Mouse (Mus musculus) heart, embryonic 12.5 days (tissue): ENCODE data around the gene Arpc1a. TPM values are rescaled to one million over a fixed set of nuclear protein-coding genes. Genes with fewer than 3 reads are reported as not detected.
"Not testable (repeated sequence)": the region's sequence is repeated elsewhere in the genome, so short reads cannot be mapped to it uniquely, and the experiment has no call there.

Experiments
- ATAC-seq: fragments of 200-750 bp; cut with Nextera tagmentation; 2 replicates; pipeline ENCODE4 v1.8.0; 2017; ENCODE audit warnings: moderate TSS enrichment, moderate library complexity; ENCODE audit not compliant: insufficient number of reproducible peaks, low FRiP score
- H3K27ac ChIP-seq: fragments of 300-500 bp; sonication (generic); 2 replicates; pipeline ENCODE4 v1.5.1; 2016; ENCODE audit warnings: mild to moderate bottlenecking, moderate library complexity; ENCODE audit not compliant: poor library complexity, severe bottlenecking
- H3K27me3 ChIP-seq: fragments of 300-500 bp; sonication (generic); replicated peaks from 2 replicates; pipeline ENCODE4 v1.6.1; 2016; ENCODE audit warnings: mild to moderate bottlenecking, moderate library complexity
- H3K36me3 ChIP-seq: fragments of 300-500 bp; sonication (generic); 2 replicates; pipeline ENCODE4 v1.6.1; 2016; ENCODE audit warnings: mild to moderate bottlenecking, moderate library complexity
- H3K4me1 ChIP-seq: fragments of 300-500 bp; sonication (generic); replicated peaks from 2 replicates; pipeline ENCODE4 v1.6.1; 2016; ENCODE audit warnings: mild to moderate bottlenecking
- H3K4me2 ChIP-seq: fragments of 300-500 bp; sonication (generic); 2 replicates; pipeline ENCODE4 v1.6.1; 2016; ENCODE audit warnings: mild to moderate bottlenecking, moderate library complexity
- H3K4me3 ChIP-seq: fragments of 300-500 bp; sonication (generic); 2 replicates; pipeline ENCODE4 v1.5.1; 2016; ENCODE audit warnings: mild to moderate bottlenecking
- H3K9ac ChIP-seq: fragments of 300-500 bp; sonication (generic); 2 replicates; pipeline ENCODE4 v1.6.1; 2016; ENCODE audit warnings: mild to moderate bottlenecking, moderate library complexity
- H3K9me3 ChIP-seq: fragments of 300-500 bp; sonication (generic); replicated peaks from 2 replicates; pipeline ENCODE4 v1.6.1; 2016; ENCODE audit warnings: mild to moderate bottlenecking, moderate library complexity
- WGBS: fragments of 180-500 bp; shearing (Covaris S2); methylation state at CpG from one replicate; pipeline ENCODE4 v1.1.7; 2016; 5-methylcytosine and 5-hydroxymethylcytosine counted together
- polyA plus RNA-seq: library from polyadenylated mRNA; unstranded; fragments of >200 nt; fragmentation: Nextera tagmentation; extraction: Ambion mirVana; gene quantifications from 2 replicates; pipeline ENCODE4 v1.2.1, GENCODE M21; 2016

Gene Arpc1a
- polyA plus RNA-seq, 1 experiment from 2014 or later, result 105 TPM

- H3K9me3 ChIP-seq, result no peaks in the 10 kb centered on the region; the same call in 1 of the 2 replicates
- H3K27me3 ChIP-seq, result no peaks in the 10 kb centered on the region
- H3K4me3 ChIP-seq, result no peak overlapping the region
- no peak overlapping the region for H3K9ac ChIP-seq
- 54% methylated on average over 3 of the region's 3 CpGs for WGBS
- no peak overlapping the region for H3K4me2 ChIP-seq
- H3K36me3 ChIP-seq, result no peaks in the 10 kb centered on the region
- H3K27ac ChIP-seq, result no peak overlapping the region
- no peak for ATAC-seq
- H3K4me1 ChIP-seq, result no peaks in the 10 kb centered on the region
Measured at GRCm38 (mm10) chr5:145075081-145075480, 8.5 kb upstream of the Arpc1a start.

DNA sequence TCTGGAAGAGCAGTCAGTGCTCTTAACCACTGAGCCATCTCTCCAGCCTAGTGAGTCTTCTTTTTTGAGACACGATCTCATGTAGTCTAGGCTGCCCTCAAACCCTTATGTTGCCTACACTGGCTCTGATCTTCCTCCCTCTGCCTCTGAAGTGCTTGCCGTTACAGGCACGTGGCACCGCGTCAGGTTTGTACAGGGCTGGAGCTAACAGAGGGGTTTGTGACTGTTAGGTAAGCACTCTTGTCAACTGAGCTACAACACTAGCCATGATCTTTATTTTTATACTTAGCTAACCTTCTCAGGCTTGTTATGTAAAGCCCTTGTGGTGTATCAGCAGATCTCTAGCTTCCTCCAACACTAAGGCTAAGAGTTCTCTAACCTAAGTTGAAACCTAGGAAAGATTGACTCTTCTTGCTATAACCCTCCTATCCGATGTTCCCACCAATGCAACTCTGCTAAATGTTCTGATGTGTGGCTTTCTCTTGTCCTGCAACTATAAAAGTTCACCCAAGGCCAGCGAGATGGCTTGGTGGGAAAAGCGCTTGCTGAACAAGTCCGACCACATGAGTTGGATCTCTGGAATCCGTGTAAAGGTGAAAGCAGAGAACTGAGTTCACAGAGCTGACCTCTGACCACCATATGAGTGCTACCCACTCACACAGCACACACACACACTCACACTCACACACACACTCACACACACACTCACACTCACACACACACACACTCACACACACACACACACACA is 1.6 kb upstream of the Arpc1a start:
- no peak overlapping the region for H3K4me3 ChIP-seq
- H3K27me3 ChIP-seq, result no peaks in the 10 kb centered on the region
- peaks cover 3% of the 10 kb centered on the region; the same call in 1 of the 2 replicates for H3K9me3 ChIP-seq
- WGBS, result 89% methylated on average over 10 of the region's 10 CpGs
- no peak for ATAC-seq
- no peak overlapping the region for H3K4me2 ChIP-seq
- H3K36me3 ChIP-seq, result peaks cover 7% of the 10 kb centered on the region
- no peak overlapping the region for H3K27ac ChIP-seq
- H3K9ac ChIP-seq, result no peak overlapping the region
- H3K4me1 ChIP-seq, result peaks cover 11% of the 10 kb centered on the region

- peak overlapping the region; percentile 86 for H3K4me3 ChIP-seq
- ATAC-seq, H3K9me3 ChIP-seq, H3K27me3 ChIP-seq: not testable (repeated sequence)
- WGBS, result 44% methylated on average over 6 of the region's 6 CpGs
- H3K9ac ChIP-seq, result peak overlapping the region; percentile 90
- peak overlapping the region; percentile 94 for H3K4me2 ChIP-seq
- peaks cover 11% of the 10 kb centered on the region for H3K36me3 ChIP-seq
- 0 out of 2 replicates have a peak overlapping the region, but pooled peaks have one; percentile 36 for H3K27ac ChIP-seq
- H3K4me1 ChIP-seq, result peaks cover 11% of the 10 kb centered on the region
Measured at GRCm38 (mm10) chr5:145083201-145083600, 429 bp upstream of the Arpc1a start.

GRCm38 (mm10) chr5:145084822-145085221 is 1.2 kb downstream of the Arpc1a start:
- no peak for ATAC-seq
- 59% methylated on average over 2 of the region's 2 CpGs for WGBS
- H3K4me2 ChIP-seq, result peak overlapping the region; percentile 94
- H3K27me3 ChIP-seq, result no peaks in the 10 kb centered on the region
- H3K4me1 ChIP-seq, result peaks cover 11% of the 10 kb centered on the region
- H3K27ac ChIP-seq, result no peak overlapping the region
- peaks cover 18% of the 10 kb centered on the region for H3K36me3 ChIP-seq
- H3K9me3 ChIP-seq, result peaks cover 3% of the 10 kb centered on the region; the same call in 1 of the 2 replicates
- H3K9ac ChIP-seq, result peak overlapping the region; percentile 90
- peak overlapping the region; percentile 86 for H3K4me3 ChIP-seq

DNA sequence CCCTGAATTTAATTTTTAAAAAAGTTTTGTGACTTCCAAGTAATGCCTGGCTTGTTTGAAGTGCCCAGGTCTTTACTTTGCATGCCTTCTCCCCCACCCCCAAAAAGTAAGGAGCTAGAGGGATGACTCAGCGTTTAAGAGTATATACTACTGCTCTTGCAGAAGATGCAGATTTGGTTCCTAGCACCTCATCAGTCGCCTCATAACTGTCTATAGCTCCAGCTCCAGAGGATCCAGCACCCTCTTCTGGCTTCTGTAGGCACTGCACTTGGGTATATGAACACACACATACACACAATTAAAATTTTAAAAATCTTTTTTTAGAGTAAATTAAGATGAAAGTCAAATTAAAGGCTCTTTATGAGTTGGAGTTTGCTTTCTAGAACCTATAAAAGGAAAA is 4.6 kb downstream of the Arpc1a start:
- H3K4me3 ChIP-seq, result no peak overlapping the region
- no peaks in the 10 kb centered on the region for H3K27me3 ChIP-seq
- no peak for ATAC-seq
- peaks cover 40% of the 10 kb centered on the region for H3K36me3 ChIP-seq
- H3K4me2 ChIP-seq, result no peak overlapping the region
- H3K4me1 ChIP-seq, result peaks cover 11% of the 10 kb centered on the region
- no peak overlapping the region for H3K27ac ChIP-seq
- no peaks in the 10 kb centered on the region for H3K9me3 ChIP-seq
- WGBS, result 95% methylated on average over 2 of the region's 2 CpGs
- no peak overlapping the region for H3K9ac ChIP-seq

- Histone ChIP-seq H3K36me3 (peaks cover 54% of the 10 kb centered on the region), H3K27ac (no peak overlapping the region), H3K27me3 (no peaks in the 10 kb centered on the region), H3K4me1 (peaks cover 4% of the 10 kb centered on the region), H3K9me3 (no peaks in the 10 kb centered on the region), H3K9ac (no peak overlapping the region), H3K4me2 (no peak overlapping the region), H3K4me3 (no peak overlapping the region)
- WGBS, result 77% methylated on average over 3 of the region's 3 CpGs
- ATAC-seq, result no peak
Measured at GRCm38 (mm10) chr5:145089878-145090277, 6.2 kb downstream of the Arpc1a start.

GRCm38 (mm10) chr5:145096195-145096594 is 12.6 kb downstream of the Arpc1a start:
- Histone ChIP-seq H3K9ac (no peak overlapping the region), H3K27ac (no peak overlapping the region), H3K4me1 (no peaks in the 10 kb centered on the region), H3K4me3 (no peak overlapping the region), H3K36me3 (peaks cover 90% of the 10 kb centered on the region), H3K4me2 (no peak overlapping the region), H3K27me3 (no peaks in the 10 kb centered on the region), H3K9me3 (no peaks in the 10 kb centered on the region)
- 79% methylated on average over 4 of the region's 4 CpGs for WGBS
- no peak for ATAC-seq

GRCm38 (mm10) chr5:145098340-145098821 is 14.8 kb downstream of the Arpc1a start:
- 89% methylated on average over 10 of the region's 10 CpGs for whole genome bisulfite sequencing
- Histone ChIP-seq H3K4me1 (no peaks in the 10 kb centered on the region), H3K36me3 (peaks cover 91% of the 10 kb centered on the region), H3K4me3 (no peak overlapping the region), H3K27me3 (no peaks in the 10 kb centered on the region), H3K27ac (no peak overlapping the region), H3K4me2 (no peak overlapping the region), H3K9me3 (no peaks in the 10 kb centered on the region; the same call in 1 of the 2 replicates), H3K9ac (no peak overlapping the region)
- ATAC-seq, result no peak

- no peak for ATAC-seq
- peaks cover 94% of the 10 kb centered on the region for H3K36me3 ChIP-seq
- 96% methylated on average over 9 of the region's 9 CpGs for WGBS
- no peaks in the 10 kb centered on the region; the same call in 1 of the 2 replicates for H3K9me3 ChIP-seq
- no peaks in the 10 kb centered on the region for H3K27me3 ChIP-seq
- H3K9ac ChIP-seq, result no peak overlapping the region
- H3K27ac ChIP-seq, result no peak overlapping the region
- H3K4me1 ChIP-seq, result no peaks in the 10 kb centered on the region
- H3K4me2 ChIP-seq, result no peak overlapping the region
- no peak overlapping the region for H3K4me3 ChIP-seq
Measured at GRCm38 (mm10) chr5:145100960-145101359, 17.3 kb downstream of the Arpc1a start.

DNA sequence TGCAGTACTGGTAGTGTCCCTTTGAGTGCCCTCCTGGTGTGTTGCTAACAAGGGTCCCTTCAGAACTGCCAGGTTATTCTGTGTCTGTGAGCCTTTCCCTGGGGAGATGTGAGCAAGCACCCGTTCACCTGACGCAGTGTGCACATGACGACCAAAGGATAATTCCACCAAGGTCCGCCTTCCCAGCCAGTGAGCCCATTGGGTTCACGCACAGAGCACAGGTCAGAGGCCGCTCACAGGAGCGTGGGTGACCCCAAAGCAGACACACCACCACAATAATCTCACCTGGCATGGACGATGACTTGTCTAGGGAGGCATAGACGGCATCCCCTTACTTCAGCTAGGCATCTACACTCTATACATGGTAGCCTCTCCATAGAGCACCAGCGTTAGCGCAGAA is 17.8 kb downstream of the Arpc1a start:
- not testable (repeated sequence) for H3K27ac ChIP-seq, H3K4me2 ChIP-seq, H3K4me3 ChIP-seq, H3K27me3 ChIP-seq, H3K9me3 ChIP-seq, H3K4me1 ChIP-seq, ATAC-seq, H3K9ac ChIP-seq
- 96% methylated on average over 11 of the region's 11 CpGs for WGBS
- H3K36me3 ChIP-seq, result peaks cover 94% of the 10 kb centered on the region

DNA sequence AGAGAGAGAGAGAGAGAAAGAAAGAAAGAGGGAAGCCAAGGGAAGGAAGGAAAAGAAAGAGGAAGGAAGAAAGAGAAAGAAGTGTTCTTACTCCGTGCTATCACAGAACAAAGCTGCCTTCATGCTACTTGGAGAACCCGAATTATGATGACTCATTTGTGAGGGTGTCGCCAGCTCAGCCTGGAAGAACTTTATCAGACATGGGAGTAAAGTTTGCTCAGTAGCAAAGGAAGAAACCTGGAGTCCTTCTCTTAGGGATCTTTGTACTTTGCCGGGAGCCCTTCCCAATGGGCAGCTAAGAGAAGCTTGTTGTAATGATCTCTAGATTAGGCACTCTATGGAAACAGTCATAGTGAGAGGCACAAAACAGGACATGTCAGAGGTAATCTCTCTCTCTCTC is 19.1 kb downstream of the Arpc1a start:
- ATAC-seq, result no peak
- 69% methylated on average over 4 of the region's 4 CpGs for WGBS
- H3K9me3 ChIP-seq, result no peaks in the 10 kb centered on the region; the same call in 1 of the 2 replicates
- peaks cover 95% of the 10 kb centered on the region for H3K36me3 ChIP-seq
- H3K27ac ChIP-seq, result no peak overlapping the region
- no peak overlapping the region for H3K4me3 ChIP-seq
- H3K4me1 ChIP-seq, result no peaks in the 10 kb centered on the region
- H3K9ac ChIP-seq, result no peak overlapping the region
- no peak overlapping the region for H3K4me2 ChIP-seq
- H3K27me3 ChIP-seq, result no peaks in the 10 kb centered on the region
